Mouse (Mus musculus): ENCODE data around the gene Obscn. TPM values are rescaled to one million over a fixed set of nuclear protein-coding genes. Genes with fewer than 3 reads are reported as not detected.
A peak's percentile ranks its signal among the peaks of the same experiment; 100 is the strongest.

Gene Obscn
- total RNA-seq, 2 experiments from 2014 or later = not detected

DNA sequence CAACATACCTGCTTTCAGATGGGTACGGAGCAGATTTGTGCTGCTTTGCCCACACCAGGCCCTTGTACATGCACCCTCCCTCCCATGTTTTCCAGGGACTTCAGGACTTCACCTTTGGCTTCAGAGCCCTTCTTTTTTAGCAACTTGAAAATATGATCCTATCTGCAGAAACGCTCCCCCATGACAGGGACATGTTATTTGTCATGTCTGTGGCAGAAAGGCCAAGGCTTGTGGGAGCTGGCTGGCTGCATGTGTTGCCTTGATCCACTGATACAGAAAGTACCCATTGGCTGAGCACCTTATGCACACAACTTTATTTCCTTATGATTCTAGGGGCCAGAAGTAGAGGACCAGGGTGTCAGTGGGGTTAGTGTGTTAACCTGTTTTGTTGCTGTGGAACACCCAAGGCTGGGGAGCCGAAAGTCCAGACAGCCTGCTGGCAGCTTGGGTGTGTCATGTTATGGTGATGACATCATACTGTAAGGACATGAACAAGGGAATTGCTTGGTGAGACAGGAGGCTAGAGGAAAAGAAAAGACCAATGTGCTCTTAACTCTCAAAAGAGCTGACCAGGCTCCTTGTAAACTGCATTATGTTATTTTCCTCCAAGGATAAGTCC, 150.8 kb downstream of the Obscn start:
- no peak for ATAC-seq (ENCODE audit: poor library complexity, severe bottlenecking)

DNA sequence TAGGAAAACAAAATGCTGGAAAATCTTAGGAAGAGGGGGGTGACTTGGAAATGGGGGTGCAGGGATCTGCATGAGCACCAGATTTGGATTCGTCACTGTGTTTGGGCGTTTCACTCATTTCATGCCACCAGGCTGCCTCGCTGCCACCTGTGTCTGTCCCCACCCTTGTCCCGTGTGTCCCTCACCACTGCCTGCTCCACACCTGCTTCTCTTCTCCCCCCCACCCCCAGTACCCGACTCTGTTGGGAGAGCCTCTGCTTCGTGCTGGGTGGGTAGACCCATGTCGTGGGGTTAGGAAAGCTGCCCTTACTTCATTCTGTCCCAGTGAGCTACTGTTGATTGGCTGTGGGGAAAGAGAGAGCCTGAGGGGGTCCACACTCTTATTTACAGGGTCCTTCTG, 151.5 kb downstream of the Obscn start:
- ATAC-seq (ENCODE audit: poor library complexity, severe bottlenecking) = no peak

DNA sequence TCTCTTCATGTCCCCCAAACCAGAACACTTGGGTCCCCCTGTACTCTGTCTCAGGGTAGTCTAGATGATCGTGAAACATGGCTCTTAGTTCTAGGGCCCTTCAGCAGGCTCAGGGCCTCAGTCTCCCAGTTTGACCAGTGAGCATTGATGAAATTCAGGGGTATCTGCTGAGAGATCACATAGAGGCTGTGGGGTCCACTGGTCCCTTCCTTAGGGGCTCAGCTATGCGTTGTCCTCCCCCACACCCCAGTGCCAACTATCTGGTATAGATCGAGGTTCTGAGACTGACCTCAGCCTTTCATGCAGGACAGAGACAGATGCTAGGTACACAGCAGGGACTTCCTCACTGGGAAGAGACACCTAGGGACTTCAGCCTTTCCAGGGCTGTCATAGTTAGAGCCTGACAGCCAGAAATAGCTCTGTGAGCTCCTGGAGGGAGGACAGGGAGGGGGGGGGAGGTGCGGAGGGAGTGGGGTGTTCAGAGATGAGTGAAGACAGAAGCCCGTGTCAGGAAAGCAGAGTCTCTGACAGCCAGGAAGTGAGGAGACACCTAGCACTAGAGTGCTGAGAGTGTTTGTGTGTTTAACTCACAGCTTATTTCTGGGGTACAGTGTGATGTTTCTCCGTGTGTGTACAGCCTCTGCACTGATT, 152.4 kb downstream of the Obscn start:
- no peak for ATAC-seq (ENCODE audit: poor library complexity, severe bottlenecking)

DNA sequence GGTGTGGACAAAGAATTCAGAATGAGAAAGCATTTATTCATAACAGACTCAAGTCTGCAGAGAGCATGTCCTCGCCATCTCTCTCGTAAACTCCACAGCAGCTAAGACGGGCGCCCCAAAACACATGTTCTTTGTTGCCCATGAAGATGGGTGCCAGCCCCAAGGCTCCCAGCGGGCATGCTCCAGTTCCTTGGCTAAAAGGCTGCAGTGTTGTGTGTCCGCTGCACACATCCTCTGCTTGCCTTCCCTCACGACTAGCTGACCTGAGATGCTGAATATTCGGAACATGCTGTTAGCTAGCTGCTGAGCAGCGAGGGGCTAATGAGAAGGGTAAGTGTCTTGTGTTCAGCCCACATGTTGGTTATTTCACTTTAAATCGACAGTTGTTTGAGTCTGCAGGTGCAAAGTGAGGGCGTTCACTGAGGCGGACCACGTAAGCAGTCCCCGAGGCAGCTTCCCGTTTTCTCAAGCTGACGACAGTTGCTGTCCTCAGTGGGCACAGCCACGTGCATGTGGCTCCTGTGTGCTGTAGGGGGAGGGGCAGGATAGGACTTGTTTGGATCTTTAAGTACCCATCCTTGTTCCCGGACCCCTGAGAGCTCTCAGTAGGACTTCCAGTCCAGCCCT, 153.6 kb downstream of the Obscn start:
- ATAC-seq (ENCODE audit: poor library complexity, severe bottlenecking) = peak; percentile 38; the same call in 1 of the 2 replicates

DNA sequence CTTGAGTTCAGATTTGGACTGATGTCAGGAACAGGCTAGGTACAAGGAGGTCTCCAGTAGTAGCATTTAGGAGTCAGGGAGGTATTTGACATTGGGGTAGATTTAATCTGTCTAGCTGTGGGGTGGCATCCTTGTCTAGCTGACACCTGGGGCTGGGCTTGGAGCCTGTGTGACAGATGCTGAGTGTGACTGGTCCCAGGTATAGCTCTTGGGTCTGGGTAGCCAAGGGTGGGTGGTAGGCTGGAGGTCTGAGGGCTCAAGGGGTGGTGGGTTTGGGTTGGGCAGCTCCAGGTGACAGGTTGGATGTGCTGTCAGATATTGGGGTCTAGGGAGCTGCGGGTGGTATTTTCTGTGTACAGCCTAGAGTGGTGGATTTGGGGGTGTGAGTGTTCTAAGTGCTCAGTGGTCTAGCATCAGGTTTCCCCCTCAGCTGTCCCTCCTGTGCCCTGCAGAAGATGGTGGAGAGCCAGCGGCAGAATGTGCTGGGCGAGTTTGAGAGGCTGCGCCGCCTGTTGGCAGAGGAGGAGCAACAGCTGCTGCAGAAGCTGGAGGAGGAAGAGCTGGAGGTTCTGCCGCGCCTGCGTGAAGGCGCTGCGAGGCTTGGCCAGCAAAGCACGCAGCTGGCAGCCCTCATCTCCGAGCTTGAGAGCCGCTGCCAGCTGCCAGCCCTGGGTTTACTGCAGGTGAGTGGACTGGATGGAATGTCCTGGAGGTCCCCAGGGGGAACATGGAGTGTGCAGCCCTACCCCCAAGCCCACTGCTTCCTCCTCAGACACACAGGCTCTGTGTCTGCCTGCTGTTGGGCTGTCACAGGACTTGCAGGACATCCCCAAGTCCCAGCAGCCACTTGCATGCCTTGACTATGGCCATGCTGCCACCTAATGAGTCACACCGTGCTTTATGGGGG, 154.4 kb downstream of the Obscn start:
- peak; percentile 64 for ATAC-seq (ENCODE audit: poor library complexity, severe bottlenecking)

DNA sequence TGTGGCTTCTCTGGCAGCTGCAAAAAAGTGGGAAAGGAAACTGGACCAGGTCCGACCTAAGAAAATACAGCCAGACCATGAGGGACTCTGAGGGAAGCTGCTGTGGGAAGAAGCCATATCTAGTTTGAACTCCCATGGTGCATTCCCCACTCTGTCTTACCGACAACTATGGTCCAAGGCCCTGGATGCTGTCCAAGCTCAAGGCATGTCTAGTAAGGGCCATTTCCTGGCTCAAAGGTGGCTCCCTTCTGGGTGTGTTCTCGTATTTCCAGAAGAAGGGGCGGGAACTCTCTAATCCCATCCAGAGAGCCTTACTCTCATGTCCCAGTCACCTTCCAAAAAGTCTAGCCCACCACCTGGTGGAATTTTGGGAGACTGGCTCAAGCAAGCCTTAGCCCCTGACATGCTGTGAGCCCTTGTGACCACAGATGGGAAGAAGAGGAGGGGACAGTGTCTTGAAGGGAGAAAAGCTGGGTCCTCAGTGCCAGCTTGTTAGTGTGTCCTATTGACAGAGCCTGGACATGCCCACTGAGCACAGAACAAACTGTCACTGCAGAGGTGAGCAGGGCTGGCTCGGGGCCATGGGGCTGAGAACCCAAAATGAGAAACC, 155.7 kb downstream of the Obscn start:
- no peak for ATAC-seq (ENCODE audit: poor library complexity, severe bottlenecking)

DNA sequence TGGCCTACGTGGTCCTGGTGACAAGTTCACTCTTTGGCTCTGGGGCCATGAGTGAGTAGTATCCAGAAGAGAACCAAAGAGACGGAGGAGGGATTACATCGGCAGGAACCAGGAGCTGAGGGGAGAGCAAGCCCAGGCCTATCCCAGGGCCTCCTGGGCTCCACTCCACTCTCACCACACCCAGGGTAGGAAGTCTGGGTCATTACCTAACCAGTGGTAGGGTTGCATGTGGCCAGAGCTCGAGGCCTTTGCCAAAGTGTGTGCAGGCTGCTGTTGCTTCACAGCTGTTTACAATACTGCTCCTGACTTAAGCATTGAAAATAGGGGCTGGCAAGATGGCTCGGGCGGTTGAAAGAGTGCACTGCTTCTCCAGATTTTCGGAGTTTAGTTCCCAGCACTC, 156.5 kb downstream of the Obscn start:
- ATAC-seq (ENCODE audit: poor library complexity, severe bottlenecking) = peak; percentile 59

DNA sequence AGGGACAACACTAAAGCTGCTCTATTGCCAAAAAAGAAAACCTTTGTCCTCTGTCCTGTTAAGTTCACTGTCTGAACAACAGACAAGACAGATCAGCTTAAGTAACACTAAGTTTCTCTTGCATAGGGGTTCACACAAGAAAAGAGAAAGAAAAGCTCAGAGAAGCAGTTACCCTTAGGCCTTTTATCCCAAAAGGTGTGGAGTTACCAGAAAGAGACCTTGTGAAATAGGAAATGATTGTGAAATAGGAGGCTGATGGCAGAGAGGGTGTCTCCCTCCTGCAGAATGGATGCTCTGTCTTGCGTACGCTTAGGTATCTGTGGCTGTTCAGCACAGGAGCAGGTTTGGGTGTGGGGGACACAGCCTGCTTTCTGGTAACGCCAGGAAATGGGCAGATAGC, 157.0 kb downstream of the Obscn start:
- ATAC-seq (ENCODE audit: poor library complexity, severe bottlenecking) = peak; percentile 14; the same call in 1 of the 2 replicates

DNA sequence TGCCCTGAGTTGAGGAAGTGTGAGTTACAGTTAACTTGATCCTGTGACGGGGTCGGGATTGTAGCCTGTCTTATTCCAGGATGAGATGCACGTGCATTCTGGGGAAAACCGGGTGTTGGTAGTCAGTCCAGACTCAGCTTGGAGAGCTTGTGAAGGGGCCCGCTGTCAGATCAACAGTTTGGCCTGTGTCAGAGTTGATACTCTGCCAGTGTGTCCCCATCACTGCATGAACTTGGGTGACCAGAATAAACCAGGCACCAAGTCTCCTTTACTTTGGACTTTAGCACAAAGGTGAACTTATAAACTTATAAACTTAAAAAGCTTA, 157.5 kb downstream of the Obscn start:
- ATAC-seq (ENCODE audit: poor library complexity, severe bottlenecking) = no peak

DNA sequence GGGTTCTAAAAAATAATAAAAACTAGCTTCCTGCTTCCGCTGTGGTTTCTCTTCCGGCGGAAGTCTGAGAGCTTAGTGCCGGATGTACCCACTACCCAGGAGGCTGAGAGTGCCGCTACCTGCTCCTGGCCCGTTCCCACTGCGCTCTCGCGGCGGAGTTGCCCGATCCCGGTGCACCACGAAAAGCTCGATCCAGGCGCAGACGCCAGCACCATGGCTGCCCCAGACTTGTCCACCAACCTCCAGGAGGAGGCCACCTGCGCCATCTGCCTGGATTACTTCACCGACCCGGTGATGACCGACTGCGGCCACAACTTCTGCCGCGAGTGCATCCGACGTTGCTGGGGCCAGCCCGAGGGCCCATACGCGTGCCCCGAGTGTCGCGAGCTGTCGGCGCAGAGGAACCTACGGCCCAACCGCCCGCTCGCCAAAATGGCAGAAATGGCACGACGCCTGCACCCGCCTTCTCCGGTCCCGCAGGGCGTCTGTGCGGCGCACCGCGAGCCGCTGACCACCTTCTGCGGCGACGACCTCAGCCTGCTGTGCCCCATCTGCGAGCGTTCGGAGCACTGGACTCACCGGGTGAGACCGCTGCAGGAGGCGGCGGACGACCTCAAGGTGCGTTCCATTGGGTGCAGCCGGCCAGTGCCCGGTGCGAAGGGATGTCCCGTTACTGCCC, 158.0 kb downstream of the Obscn start, which contains the start of gene Trim11:
Gene Trim11 (plus strand): TSS at position 67 of the 679 bp plus-strand sequence.
- peak; percentile 42 for ATAC-seq (ENCODE audit: poor library complexity, severe bottlenecking)

DNA sequence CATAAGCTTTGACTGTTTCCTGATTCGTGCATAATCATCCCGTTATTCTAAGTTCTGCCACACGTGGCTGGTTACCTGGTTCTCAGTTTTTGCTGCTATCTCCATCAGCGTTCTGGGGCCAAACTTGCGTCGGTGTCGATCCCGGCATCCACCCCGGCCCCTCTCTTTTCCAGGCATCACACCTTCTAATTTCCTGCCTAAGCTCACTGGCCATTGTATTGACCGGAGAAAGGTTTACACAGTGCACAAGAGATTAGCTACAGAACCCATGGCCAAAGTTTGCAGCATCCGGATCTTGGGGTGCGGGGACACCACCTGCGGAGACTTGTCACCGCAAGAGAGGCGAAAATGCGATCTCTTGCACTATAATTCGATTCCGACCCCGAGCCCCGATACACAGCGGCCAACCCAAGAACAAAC, 158.6 kb downstream of the Obscn start:
- ATAC-seq (ENCODE audit: poor library complexity, severe bottlenecking) = peak; percentile 16; the same call in 1 of the 2 replicates

DNA sequence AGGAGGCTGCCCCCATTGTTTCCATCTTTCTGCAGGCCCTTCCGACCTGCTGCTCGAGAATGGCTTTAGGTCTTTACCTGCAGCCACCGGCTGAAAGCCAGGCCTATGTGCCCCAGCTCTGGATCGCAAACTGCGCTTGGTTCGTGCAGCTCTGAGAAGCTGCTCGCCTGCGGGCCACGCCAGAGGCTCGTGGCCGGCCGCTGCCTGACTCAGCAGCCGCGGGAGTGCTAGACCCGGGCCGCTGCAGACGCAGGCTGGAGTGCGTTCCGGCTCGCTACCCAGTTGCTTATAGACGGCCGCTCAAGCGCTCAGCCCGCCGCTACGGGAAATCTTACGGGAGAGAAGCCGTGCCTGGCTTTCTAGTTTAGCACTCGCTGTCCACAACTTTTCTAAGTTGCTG, 159.1 kb downstream of the Obscn start:
- peak; percentile 34; the same call in 1 of the 2 replicates for ATAC-seq (ENCODE audit: poor library complexity, severe bottlenecking)

DNA sequence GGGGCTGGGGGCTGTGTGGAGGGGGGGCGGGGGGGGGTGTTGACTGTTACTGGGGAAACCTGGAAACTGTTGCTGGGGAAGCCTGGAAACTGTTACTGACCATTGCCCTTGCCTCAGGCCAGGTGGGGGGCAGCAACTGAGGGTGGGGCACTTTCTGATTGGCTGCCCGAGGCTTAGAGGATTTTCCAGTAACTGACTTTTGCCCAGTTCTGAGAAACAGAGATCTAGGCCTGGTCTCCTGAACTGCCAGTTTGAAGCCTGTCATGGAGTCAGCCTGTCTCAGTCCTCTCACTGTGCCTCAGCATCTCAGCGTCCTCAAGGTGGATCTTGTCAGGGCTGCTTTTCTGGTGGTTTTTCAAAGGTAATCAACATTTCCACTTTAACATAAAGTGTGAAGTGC, 161.8 kb downstream of the Obscn start:
- no peak for ATAC-seq (ENCODE audit: poor library complexity, severe bottlenecking)

DNA sequence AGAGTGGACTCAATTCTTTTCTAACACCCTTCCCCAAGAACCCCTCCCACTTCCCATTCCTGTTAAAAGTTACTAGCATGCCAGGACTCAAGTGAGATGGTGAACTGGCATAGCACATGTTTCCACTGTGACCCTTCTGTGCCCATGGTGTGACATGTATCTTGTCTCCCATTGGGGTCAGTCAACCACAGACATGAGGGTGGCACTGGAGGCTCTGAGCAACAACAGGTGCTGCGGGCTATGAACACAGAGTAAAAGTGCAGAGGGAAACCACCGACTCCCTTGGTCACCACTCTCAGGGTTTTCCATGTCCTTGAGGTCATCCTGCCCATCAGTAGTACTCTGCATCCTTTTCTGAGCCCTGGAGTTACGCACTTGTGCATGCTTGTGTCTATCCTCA, 164.4 kb downstream of the Obscn start:
- ATAC-seq (ENCODE audit: poor library complexity, severe bottlenecking) = no peak

DNA sequence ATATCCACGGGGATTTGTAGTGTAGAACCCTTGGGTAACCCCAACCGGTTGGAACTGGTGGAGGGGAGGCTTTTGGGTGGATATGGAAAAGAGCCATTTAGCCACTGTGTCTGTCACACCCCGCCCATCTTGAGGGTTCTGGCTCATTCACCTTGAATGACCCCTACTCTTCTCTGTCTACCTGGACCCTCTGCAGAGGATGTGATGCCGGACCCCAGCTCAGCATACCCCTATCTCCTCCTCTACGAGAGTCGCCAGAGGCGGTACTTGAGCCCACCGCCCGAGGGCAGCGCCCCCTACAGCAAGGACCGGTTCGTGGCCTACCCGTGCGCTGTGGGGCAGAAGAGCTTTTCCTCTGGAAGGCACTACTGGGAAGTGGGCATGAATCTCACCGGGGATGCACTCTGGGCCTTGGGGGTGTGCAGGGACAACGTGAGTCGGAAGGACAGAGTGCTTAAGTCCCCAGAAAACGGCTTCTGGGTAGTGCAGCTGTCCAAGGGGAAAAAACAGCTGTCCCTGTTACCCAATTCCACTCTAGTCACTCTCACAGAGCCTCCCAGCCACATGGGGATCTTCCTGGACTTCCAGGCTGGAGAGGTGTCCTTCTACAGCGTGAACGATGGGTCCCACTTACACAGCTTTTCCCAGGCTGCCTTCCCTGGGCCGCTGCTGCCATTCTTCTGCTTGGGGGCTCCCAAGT, 165.2 kb downstream of the Obscn start:
- ATAC-seq (ENCODE audit: poor library complexity, severe bottlenecking) = no peak

DNA sequence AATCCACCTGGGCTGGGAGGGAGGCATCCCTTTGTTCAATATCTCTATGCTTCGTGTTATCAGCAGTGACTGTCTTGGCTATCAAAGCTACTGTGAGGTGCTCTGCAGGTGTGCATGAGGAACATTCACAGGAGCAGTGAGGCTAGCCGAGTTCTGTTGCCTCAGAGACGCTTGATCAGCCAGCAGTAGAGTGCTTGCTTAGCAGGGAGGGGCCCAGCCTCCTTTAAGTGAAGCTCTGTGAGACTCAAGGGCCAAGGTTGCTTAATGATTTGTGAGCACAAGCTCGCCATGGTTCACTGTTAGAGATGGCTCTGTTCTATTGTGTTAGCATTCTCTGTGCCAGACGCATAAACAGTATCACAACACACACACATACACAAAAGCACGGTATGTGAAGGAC, 166.5 kb downstream of the Obscn start:
- ATAC-seq (ENCODE audit: poor library complexity, severe bottlenecking) = no peak

DNA sequence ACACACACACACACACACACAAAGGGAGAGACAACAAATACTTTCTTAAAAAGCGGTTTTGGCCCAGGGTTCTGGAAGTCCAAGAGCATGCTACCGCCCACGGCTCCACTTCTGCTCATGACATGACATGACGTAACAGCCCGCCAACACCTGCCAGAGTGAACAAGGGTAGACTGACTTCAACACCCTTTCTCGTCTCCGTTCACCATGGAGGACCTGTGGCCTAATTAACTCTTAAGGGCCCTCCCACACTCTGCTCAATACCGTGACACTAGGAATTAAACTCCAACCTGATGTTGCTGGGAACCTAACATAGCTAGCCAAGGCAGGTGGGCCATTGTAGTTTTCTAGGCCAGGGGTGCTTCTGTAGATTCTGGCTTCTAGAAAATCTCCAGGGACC, 167.2 kb downstream of the Obscn start:
- ATAC-seq (ENCODE audit: poor library complexity, severe bottlenecking) = no peak

DNA sequence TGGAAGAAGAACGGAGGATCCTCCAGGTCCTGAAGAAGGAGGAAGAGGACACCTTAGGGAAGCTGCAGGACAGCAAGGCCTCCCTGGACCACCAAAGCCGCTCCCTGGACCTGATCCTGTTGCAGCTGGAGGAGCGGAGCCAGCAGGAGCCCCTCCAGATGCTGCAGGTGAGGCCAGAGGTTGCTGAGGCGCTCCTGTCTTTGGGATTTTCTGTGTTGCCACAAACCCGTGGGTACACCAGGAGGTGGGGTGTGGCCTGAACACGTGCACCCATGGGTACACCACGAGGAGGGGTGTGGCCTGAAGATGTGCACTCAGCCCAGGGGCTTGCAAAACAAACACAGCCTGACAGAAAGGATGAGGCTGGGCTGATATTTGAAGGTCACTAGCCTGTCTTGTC, 167.7 kb downstream of the Obscn start:
- ATAC-seq (ENCODE audit: poor library complexity, severe bottlenecking) = no peak

DNA sequence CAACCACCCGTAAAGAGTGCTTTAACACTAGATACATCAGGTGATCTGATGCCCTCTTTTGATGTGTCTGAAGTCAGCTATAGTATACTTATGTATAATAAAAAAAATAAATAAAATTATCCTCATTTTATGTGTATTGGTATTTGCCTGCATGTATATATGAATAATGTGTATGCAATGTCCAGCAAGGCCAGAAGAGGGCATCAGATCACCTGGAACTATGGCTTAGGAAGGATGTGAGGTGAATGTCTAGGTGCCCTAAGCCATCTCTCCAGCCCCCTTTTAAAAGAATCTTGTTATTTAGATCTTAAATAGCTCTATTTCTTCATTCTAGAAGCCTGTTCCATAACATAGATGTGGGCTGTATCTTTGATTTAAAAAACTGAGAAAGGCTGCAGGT, 168.9 kb downstream of the Obscn start:
- peak; percentile 70 for ATAC-seq (ENCODE audit: poor library complexity, severe bottlenecking)
